Mouse (Mus musculus): ENCODE measurements at regions not wholly inside any gene's neighbourhood (a gene's known extent, or its start where the extent isn't known, plus 50 kb on each side); places are given as distances from the start of the nearest gene placed in this dataset.

DNA sequence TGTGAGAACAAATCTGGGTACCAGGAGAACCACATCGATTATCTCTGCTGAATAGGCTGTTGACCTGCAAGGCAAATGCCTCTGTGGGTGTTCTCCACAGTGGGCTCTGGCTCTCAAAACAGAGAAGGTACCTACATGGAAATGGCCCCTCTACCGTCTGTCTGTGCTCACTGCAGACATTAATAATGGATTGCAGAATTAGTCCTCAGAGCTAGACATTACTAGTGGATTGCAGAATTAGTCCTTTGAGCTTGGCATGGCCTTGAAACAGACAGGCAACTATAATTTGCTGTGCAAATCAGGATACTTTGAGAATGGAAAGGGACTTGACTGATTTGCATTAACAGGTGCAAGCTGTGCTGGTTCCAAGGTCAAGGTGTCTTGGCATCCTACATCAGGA, 77.3 kb upstream of the Gm26897 start:
- Histone ChIP-seq H3K36me3 (ENCODE audit: control insufficient read depth, insufficient read depth, low read length) (no peaks in the 10 kb centered on the region), H3K27ac (ENCODE audit: insufficient read depth, low read depth, low read length) (no peak overlapping the region), H3K4me1 (ENCODE audit: control insufficient read depth, insufficient read depth, insufficient read length, low read length) (no peaks in the 10 kb centered on the region), H3K27me3 (ENCODE audit: control insufficient read depth, insufficient read depth, low read length) (no peaks in the 10 kb centered on the region), H3K4me3 (ENCODE audit: low read depth, low read length) (no peak overlapping the region)
- WGBS: 71% methylated on average over 2 of the region's 2 CpGs
- no peak for TF ChIP-seq POLR2A (IDR thresholded peaks at IDR 0.05; ENCODE audit: low read depth, low read length)
- TF ChIP-seq CTCF (IDR thresholded peaks at IDR 0.05; ENCODE audit: extremely low read depth, insufficient read length, insufficient replicate concordance, low read depth, low read length): no peak

DNA sequence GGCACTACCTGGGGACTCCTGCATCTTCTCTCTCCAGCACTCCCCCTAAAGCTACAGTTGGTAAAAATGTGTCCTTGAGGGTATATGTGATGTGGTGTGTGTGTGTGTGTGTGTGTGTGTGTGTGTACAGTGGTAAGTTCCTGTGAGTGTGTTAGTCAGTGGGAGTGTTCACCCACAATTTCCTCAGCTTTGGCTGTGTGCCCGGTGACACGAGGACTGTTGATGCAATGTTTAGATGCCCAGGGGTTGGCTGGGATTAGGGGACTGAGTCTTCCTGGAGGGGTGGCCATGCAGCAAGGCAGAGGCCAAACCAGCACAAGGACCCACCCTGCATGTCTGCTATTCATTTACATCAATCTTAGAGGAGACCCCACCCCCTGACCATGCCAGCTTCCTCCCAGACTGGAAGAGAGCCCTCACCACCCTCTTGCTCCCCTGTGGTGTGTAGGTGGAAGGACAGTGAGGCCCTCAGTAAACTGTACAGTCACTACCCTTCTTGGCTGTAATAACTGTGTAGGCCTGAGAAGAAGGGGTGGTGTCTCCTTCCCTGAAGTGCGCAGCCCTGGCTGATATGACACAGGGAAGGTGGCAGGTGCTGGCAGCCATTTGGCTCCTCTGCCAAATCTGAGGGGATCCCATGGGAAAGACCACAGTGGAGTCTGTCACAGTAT, 75.8 kb upstream of the Gm26897 start:
- TF ChIP-seq CTCF (IDR thresholded peaks at IDR 0.05; ENCODE audit: extremely low read depth, insufficient read length, insufficient replicate concordance, low read depth, low read length) (no peak), POLR2A (IDR thresholded peaks at IDR 0.05; ENCODE audit: low read depth, low read length) (no peak)
- Histone ChIP-seq H3K27me3 (ENCODE audit: control insufficient read depth, insufficient read depth, low read length) (no peaks in the 10 kb centered on the region), H3K4me3 (ENCODE audit: low read depth, low read length) (no peak overlapping the region), H3K4me1 (ENCODE audit: control insufficient read depth, insufficient read depth, insufficient read length, low read length) (no peaks in the 10 kb centered on the region), H3K36me3 (ENCODE audit: control insufficient read depth, insufficient read depth, low read length) (no peaks in the 10 kb centered on the region), H3K27ac (ENCODE audit: insufficient read depth, low read depth, low read length) (no peak overlapping the region)
- 46% methylated on average over 3 of the region's 3 CpGs for WGBS

DNA sequence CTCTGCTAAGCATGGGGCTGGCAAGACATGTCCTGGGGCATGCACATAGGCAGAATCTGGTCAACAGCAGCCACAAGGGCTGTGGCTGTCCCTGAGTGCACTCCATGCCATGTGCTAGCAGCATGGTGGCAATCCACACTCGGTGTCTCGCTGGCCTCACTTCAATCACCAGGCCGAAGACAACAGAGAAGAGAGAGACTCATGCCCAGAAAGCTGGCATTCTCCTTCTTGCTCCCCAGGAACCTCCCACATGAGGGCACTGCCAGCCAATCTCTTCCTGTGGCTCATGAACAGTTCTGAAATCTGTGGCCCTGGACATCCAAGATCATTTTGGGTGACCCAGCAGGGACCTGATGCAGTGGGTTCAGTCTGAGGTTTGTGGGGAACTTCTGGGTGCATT, 74.5 kb upstream of the Gm26897 start:
- no peaks in the 10 kb centered on the region for H3K36me3 ChIP-seq (ENCODE audit: control insufficient read depth, insufficient read depth, low read length)
- WGBS: 90% methylated on average over 3 of the region's 3 CpGs
- H3K4me3 ChIP-seq (ENCODE audit: low read depth, low read length): no peak overlapping the region
- H3K27ac ChIP-seq (ENCODE audit: insufficient read depth, low read depth, low read length): no peak overlapping the region
- H3K27me3 ChIP-seq (ENCODE audit: control insufficient read depth, insufficient read depth, low read length): no peaks in the 10 kb centered on the region
- no peaks in the 10 kb centered on the region for H3K4me1 ChIP-seq (ENCODE audit: control insufficient read depth, insufficient read depth, insufficient read length, low read length)
- TF ChIP-seq POLR2A (IDR thresholded peaks at IDR 0.05; ENCODE audit: low read depth, low read length): no peak
- no peak for TF ChIP-seq CTCF (IDR thresholded peaks at IDR 0.05; ENCODE audit: extremely low read depth, insufficient read length, insufficient replicate concordance, low read depth, low read length)

DNA sequence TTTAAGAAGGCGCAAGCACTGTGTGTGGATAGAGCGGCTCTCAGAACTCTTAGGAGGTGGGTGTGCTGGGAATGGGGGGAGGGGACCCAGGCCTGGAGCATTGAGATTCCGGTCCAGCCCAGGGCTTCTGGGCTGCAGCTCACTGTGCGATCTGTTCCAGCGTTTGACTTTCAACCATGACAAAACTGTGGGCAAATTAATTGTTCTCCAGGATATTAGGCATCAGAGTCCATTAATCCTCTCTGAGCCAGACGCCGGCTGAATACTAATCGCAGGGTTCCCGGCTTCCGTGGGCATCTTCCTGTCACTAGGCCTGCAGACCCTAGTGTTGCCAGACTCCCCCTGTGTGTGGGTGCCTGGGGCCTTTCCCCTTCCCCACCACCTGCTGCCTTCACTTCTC, 73.3 kb upstream of the Gm26897 start:
- Histone ChIP-seq H3K27ac (ENCODE audit: insufficient read depth, low read depth, low read length) (no peak overlapping the region), H3K4me1 (ENCODE audit: control insufficient read depth, insufficient read depth, insufficient read length, low read length) (no peaks in the 10 kb centered on the region), H3K36me3 (ENCODE audit: control insufficient read depth, insufficient read depth, low read length) (no peaks in the 10 kb centered on the region), H3K4me3 (ENCODE audit: low read depth, low read length) (no peak overlapping the region), H3K27me3 (ENCODE audit: control insufficient read depth, insufficient read depth, low read length) (no peaks in the 10 kb centered on the region)
- 86% methylated on average over 10 of the region's 10 CpGs for WGBS
- TF ChIP-seq POLR2A (IDR thresholded peaks at IDR 0.05; ENCODE audit: low read depth, low read length) (no peak), CTCF (IDR thresholded peaks at IDR 0.05; ENCODE audit: extremely low read depth, insufficient read length, insufficient replicate concordance, low read depth, low read length) (no peak)

DNA sequence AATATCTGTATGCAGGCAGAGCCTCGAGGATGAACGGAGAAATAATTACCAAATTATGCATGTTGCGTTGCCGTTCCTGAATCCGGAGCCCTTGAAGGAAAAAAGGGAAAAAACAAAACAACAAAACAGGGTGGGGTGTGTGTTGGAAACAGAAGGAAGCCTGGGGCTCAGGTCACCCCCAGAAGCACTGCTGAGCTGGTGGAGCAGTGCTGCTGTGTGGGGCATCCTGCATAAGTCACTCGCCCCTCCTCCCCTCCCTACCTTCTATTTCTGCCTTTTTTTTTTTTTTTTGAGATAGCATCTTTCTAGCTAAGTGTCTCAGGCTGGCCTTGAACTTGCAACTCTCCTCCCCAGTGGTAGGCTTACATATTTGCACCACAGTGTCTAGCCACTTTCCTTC, 72.8 kb upstream of the Gm26897 start:
- Histone ChIP-seq H3K4me3 (ENCODE audit: low read depth, low read length) (no peak overlapping the region), H3K4me1 (ENCODE audit: control insufficient read depth, insufficient read depth, insufficient read length, low read length) (no peaks in the 10 kb centered on the region), H3K27me3 (ENCODE audit: control insufficient read depth, insufficient read depth, low read length) (no peaks in the 10 kb centered on the region), H3K27ac (ENCODE audit: insufficient read depth, low read depth, low read length) (no peak overlapping the region), H3K36me3 (ENCODE audit: control insufficient read depth, insufficient read depth, low read length) (no peaks in the 10 kb centered on the region)
- WGBS: 83% methylated on average over 6 of the region's 6 CpGs
- TF ChIP-seq POLR2A (IDR thresholded peaks at IDR 0.05; ENCODE audit: low read depth, low read length): no peak
- TF ChIP-seq CTCF (IDR thresholded peaks at IDR 0.05; ENCODE audit: extremely low read depth, insufficient read length, insufficient replicate concordance, low read depth, low read length): no peak

DNA sequence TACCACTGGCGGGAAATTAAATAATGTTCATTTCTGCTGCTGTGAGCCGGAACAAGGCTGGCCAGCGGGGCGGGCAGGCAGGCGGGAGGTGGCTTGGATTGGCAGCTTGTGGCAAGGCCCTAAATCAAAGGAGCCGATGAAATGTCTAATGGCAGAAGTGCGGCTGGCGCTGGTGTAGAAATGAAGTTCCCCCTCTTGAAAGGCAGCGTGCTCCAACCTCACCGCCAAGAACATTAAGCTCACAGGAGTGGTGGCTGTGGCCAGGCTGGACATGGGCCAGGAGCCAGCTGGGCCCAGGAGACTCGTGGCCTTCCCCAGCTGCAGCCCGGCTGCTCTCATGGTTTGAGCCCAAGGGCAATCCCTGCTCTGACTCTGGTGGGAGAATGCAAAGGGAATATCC, 71.8 kb upstream of the Gm26897 start:
- TF ChIP-seq CTCF (IDR thresholded peaks at IDR 0.05; ENCODE audit: extremely low read depth, insufficient read length, insufficient replicate concordance, low read depth, low read length): no peak
- TF ChIP-seq POLR2A (IDR thresholded peaks at IDR 0.05; ENCODE audit: low read depth, low read length): no peak
- Histone ChIP-seq H3K27me3 (ENCODE audit: control insufficient read depth, insufficient read depth, low read length) (no peaks in the 10 kb centered on the region), H3K4me1 (ENCODE audit: control insufficient read depth, insufficient read depth, insufficient read length, low read length) (no peaks in the 10 kb centered on the region), H3K4me3 (ENCODE audit: low read depth, low read length) (no peak overlapping the region), H3K36me3 (ENCODE audit: control insufficient read depth, insufficient read depth, low read length) (no peaks in the 10 kb centered on the region), H3K27ac (ENCODE audit: insufficient read depth, low read depth, low read length) (no peak overlapping the region)
- WGBS: 63% methylated on average over 12 of the region's 12 CpGs

DNA sequence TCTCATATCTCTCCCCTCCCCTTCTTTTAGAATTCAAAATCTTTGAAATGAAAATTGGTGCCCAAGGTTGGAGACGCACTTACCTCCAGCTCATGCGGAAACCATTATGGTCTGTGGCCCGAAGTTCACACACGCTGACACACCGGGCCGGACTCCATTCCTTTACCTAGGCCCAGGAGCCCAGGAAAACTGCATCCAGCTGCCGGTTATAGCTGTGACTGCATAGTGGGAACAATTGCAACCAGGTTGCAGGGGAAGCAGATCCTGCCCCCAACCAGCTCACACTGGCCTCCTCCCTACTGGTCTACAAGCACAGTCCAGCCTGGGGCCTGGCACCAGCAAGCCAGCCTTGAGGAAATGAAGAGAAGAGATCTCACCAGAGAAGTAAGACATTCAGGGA, 69.9 kb upstream of the Gm26897 start:
- Histone ChIP-seq H3K27ac (ENCODE audit: insufficient read depth, low read depth, low read length) (no peak overlapping the region), H3K36me3 (ENCODE audit: control insufficient read depth, insufficient read depth, low read length) (no peaks in the 10 kb centered on the region), H3K27me3 (ENCODE audit: control insufficient read depth, insufficient read depth, low read length) (no peaks in the 10 kb centered on the region), H3K4me3 (ENCODE audit: low read depth, low read length) (no peak overlapping the region), H3K4me1 (ENCODE audit: control insufficient read depth, insufficient read depth, insufficient read length, low read length) (no peaks in the 10 kb centered on the region)
- TF ChIP-seq POLR2A (IDR thresholded peaks at IDR 0.05; ENCODE audit: low read depth, low read length): no peak
- TF ChIP-seq CTCF (IDR thresholded peaks at IDR 0.05; ENCODE audit: extremely low read depth, insufficient read length, insufficient replicate concordance, low read depth, low read length): no peak
- WGBS: 91% methylated on average over 7 of the region's 7 CpGs

Data from small intestine, adult 2 months (tissue).